Mouse (Mus musculus) cerebellum, postnatal 4 days (tissue): ENCODE data around the gene Ralgps2.

ENCODE experiments used
- DNase-seq, 2 experiments: peaks; one replicate each; pipeline ENCODE4 v3.0.0; 2022; ENCODE audit warnings: low spot score in 2 of 2, mixed read lengths in 1 of 2

Gene Ralgps2

GRCm38 (mm10) chr1:156769621-156770297 lies 169.7 kb downstream of the Ralgps2 start:
- DNase-seq = no peak

GRCm38 (mm10) chr1:156769163-156769562 lies 170.3 kb downstream of the Ralgps2 start:
- no peak for DNase-seq

- DNase-seq = no peak
These were observed 174.1 kb downstream of the Ralgps2 start for GRCm38 (mm10) chr1:156765311-156765710.

- no peak for DNase-seq
These were observed 174.8 kb downstream of the Ralgps2 start for GRCm38 (mm10) chr1:156764584-156764983.

GRCm38 (mm10) chr1:156763280-156763679 lies 176.1 kb downstream of the Ralgps2 start:
- DNase-seq = no peak

- DNase-seq = no peak
These were observed 178.0 kb downstream of the Ralgps2 start for GRCm38 (mm10) chr1:156761430-156761801.

- DNase-seq = no peak
These were observed 178.6 kb downstream of the Ralgps2 start for GRCm38 (mm10) chr1:156760549-156761429.

GRCm38 (mm10) chr1:156758326-156758725 lies 181.1 kb downstream of the Ralgps2 start:
- no peak for DNase-seq

GRCm38 (mm10) chr1:156754608-156755413 lies 184.6 kb downstream of the Ralgps2 start:
- peak in 1 of 2 experiments; percentile 17 for DNase-seq
